Mouse (Mus musculus) heart, adult 2 months (tissue): ENCODE results near the gene Ppp3ca. TPM values are rescaled to one million over a fixed set of nuclear protein-coding genes. Genes with fewer than 3 reads are reported as not detected.

Experiments
- DNase-seq, 2 experiments: peaks; one replicate each; pipeline ENCODE4 v3.0.0; 2021
- H3K27ac ChIP-seq: fragments of 200-600 bp; 2 replicates; pipeline ENCODE4 v1.8.1; 2022
- H3K27me3 ChIP-seq: fragments of 200-500 bp; 2 replicates; pipeline ENCODE4 v1.6.1; 2012; ENCODE audit warnings: mild to moderate bottlenecking, low read length, inconsistent platforms, mixed read lengths; ENCODE audit not compliant: control insufficient read depth, insufficient read depth
- H3K36me3 ChIP-seq: fragments of 200-500 bp; 2 replicates; pipeline ENCODE4 v1.6.1; 2012; ENCODE audit warnings: low read length, inconsistent platforms; ENCODE audit not compliant: control insufficient read depth, insufficient read depth
- H3K4me1 ChIP-seq: fragments of 200-500 bp; 2 replicates; pipeline ENCODE4 v1.6.1; 2011; ENCODE audit warnings: low read length; ENCODE audit not compliant: control insufficient read depth, insufficient read depth
- H3K4me3 ChIP-seq: fragments of 200-600 bp; 2 replicates; pipeline ENCODE4 v1.8.1; 2022
- H3K79me2 ChIP-seq: fragments of 200-500 bp; replicated peaks from 2 replicates; pipeline ENCODE4 v1.6.1; 2012; ENCODE audit warnings: mild to moderate bottlenecking, inconsistent platforms, low read length, moderate library complexity, mixed read lengths; ENCODE audit not compliant: control insufficient read depth, insufficient read depth
- H3K9ac ChIP-seq: fragments of 200-500 bp; 2 replicates; pipeline ENCODE4 v1.6.1; 2012; ENCODE audit warnings: low read depth, mild to moderate bottlenecking, control low read depth, inconsistent platforms, low read length, mixed read lengths
- CTCF ChIP-seq: fragments of 200-600 bp; IDR thresholded peaks from 2 replicates; pipeline ENCODE4 v1.8.1; 2022; ENCODE audit warnings: antibody characterized with exemption, mild to moderate bottlenecking, moderate library complexity
- EP300 ChIP-seq: fragments of 200-500 bp; IDR thresholded peaks from 2 replicates; pipeline ENCODE4 v1.6.1; 2011; ENCODE audit warnings: low read depth, low read length, control low read depth; ENCODE audit not compliant: insufficient read depth
- POLR2A ChIP-seq: fragments of 200-500 bp; IDR thresholded peaks from 2 replicates; pipeline ENCODE4 v1.6.1; 2011; ENCODE audit warnings: mild to moderate bottlenecking, low read depth, low read length, control low read depth; ENCODE audit not compliant: insufficient read depth
- WGBS: fragments of 180-500 bp; shearing (Covaris S2); methylation state at CpG from one replicate; pipeline ENCODE4 v1.1.7; 2018; 5-methylcytosine and 5-hydroxymethylcytosine counted together
- intact Hi-C: fragments of 180-260 bp; cut with DNase I; formaldehyde crosslinking; loops from one replicate; pipeline ENCODE4 v1.15.1; 2025
- polyA plus RNA-seq: library from polyadenylated mRNA; depleted of rRNA; stranded (reverse); fragments of >200 nt; gene quantifications from 2 replicates; pipeline ENCODE4 v1.2.3, GENCODE M21; 2012
- total RNA-seq, 2 experiments: library from RNA; stranded (reverse); gene quantifications; 2 replicates each; pipeline ENCODE4 v1.2.3; 2021

The Ppp3ca gene
- total and polyA plus RNA-seq, 3 experiments = 18.3 to 44.3 (median 41.7) TPM

DNA sequence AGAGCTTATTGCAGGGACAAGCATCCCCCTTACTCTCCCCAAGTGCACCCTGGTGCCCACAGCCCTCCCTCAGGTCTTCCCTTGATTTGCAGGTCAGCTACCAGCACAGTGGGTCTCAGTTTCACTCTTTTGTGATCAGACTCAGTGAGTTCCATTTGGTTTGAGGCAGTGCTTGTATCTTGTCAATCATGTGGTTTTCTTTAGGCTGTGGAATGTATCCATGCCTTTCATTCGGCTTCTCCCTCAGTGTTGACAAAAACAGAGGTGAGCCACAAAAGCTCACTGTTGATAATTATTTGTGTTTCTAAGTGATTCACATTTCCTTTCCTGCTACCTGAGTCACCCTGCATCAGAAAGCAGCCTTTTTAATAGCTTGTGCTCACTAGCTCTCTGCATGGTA lies 66.1 kb downstream of the Ppp3ca start:
- 70% methylated on average over 1 of the region's 1 CpGs for whole genome bisulfite sequencing
- no peaks in the 10 kb centered on the region for H3K36me3 ChIP-seq
- H3K27me3 ChIP-seq = no peaks in the 10 kb centered on the region
- no peak overlapping the region for H3K27ac ChIP-seq
- peaks cover 6% of the 10 kb centered on the region for H3K79me2 ChIP-seq
- intact Hi-C loops = no loop called here
- peaks cover 3% of the 10 kb centered on the region for H3K4me1 ChIP-seq
- H3K9ac ChIP-seq = no peak overlapping the region
- no peak overlapping the region for H3K4me3 ChIP-seq
- DNase-seq = no peak
- no peak for TF ChIP-seq CTCF
- no peak for TF ChIP-seq EP300
- no peak for TF ChIP-seq POLR2A

DNA sequence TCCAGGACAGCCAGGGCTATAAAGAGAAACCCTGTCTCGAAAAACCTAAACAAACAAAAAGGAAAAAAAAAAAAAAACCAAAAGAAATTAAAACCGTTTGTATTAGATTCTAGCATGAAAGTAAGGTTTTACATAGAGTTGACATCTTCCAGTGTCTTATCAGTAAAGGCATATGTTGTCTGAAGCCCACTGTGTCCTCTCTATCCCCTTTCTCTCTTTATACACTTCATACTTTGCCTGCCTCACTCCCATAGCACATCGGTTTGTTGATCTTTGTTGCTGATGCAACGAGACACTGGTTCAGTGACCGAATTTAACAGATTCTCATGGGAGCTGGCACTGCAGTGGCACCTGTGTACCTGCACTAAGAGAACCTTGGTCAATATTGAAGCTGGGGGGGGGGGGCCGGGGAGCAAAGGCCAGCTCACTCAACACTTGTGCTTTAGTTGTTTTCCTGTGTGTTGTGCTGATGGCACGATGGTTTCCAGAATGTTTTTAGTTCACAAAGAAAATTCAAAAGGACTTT lies 66.9 kb downstream of the Ppp3ca start:
- no peaks in the 10 kb centered on the region for H3K36me3 ChIP-seq
- WGBS = 78% methylated on average over 7 of the region's 7 CpGs
- no peaks in the 10 kb centered on the region for H3K27me3 ChIP-seq
- TF ChIP-seq CTCF = no peak
- no peak for TF ChIP-seq POLR2A
- no peak for TF ChIP-seq EP300
- H3K79me2 ChIP-seq = peaks cover 2% of the 10 kb centered on the region; the same call in 1 of the 2 replicates
- no peak overlapping the region for H3K27ac ChIP-seq
- intact Hi-C loops = no loop called here
- DNase-seq = no peak
- H3K9ac ChIP-seq = no peak overlapping the region
- H3K4me3 ChIP-seq = no peak overlapping the region
- peaks cover 1% of the 10 kb centered on the region; the same call in 1 of the 2 replicates for H3K4me1 ChIP-seq

DNA sequence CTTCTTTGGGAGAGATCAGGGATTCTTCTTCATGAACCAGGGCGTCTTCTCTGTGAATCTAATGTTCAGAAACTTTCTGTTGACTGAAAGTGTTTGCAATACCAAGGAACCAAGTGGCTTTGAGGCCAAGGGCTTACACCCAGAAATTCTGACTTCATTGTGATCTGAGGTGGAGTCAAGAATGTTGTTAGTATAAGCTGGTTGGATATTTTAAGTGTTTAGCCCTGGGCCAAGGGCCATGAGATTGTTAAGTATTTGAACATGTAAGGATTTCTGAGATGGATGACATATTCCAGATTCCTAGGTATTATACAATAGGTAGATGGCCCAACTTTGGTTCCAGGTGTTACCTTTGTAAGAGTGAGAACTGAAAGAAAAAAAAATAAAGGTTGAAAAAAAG lies 68.5 kb downstream of the Ppp3ca start:
- DNase-seq = no peak
- Histone ChIP-seq H3K27me3 (no peaks in the 10 kb centered on the region), H3K79me2 (peaks cover 6% of the 10 kb centered on the region; the same call in 1 of the 2 replicates), H3K27ac (no peak overlapping the region), H3K4me3 (no peak overlapping the region), H3K4me1 (peaks cover 3% of the 10 kb centered on the region), H3K36me3 (peaks cover 2% of the 10 kb centered on the region; the same call in 1 of the 2 replicates), H3K9ac (no peak overlapping the region)
- intact Hi-C loops = no loop called here
- no peak for TF ChIP-seq CTCF
- no peak for TF ChIP-seq POLR2A
- no peak for TF ChIP-seq EP300
- 89% methylated on average over 1 of the region's 1 CpGs for WGBS

DNA sequence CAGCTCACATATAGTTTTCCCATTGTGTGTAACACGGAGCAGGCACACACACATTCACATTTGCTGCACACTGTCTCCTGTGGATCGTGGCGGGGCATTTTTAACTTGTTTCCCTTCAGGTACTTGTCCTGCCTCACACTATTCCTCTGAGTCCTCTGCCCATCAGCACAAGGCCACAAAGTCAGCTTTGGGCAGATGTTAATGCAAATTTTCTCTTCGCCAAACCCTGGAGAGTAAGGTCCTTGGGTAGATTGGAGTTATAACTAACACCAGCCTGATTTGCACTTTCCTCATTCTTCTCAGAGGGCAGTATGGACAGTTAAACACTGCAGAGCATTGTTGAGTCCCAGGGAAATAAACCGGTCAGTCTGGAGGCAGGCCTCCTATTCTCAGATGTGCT lies 69.0 kb downstream of the Ppp3ca start:
- Histone ChIP-seq H3K9ac (no peak overlapping the region), H3K27ac (no peak overlapping the region), H3K27me3 (no peaks in the 10 kb centered on the region), H3K4me3 (no peak overlapping the region), H3K36me3 (peaks cover 2% of the 10 kb centered on the region; the same call in 1 of the 2 replicates), H3K4me1 (peaks cover 4% of the 10 kb centered on the region), H3K79me2 (peaks cover 6% of the 10 kb centered on the region; the same call in 1 of the 2 replicates)
- intact Hi-C loops = no loop called here
- 93% methylated on average over 5 of the region's 5 CpGs for WGBS
- no peak for DNase-seq
- no peak for TF ChIP-seq EP300
- no peak for TF ChIP-seq CTCF
- TF ChIP-seq POLR2A = no peak

DNA sequence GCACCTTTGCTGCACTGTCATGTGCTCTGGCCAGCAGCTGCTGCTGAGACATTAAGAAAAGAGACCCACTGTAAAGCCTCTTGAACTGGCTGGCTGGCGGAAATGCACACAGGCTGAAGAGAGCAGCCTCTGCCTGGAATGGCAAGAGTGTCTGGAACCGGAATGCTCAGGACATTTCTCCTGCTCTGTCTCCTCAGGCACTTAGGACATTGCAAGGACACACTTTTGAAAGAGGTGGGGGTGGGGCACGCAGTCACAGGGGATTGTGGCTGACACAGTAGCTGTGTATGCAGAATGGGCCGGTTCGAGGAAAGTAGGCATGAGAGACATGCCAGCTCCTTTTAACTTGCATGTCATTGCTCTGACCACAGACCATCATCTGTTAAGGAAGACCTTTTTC lies 71.7 kb downstream of the Ppp3ca start:
- H3K9ac ChIP-seq = no peak overlapping the region

DNA sequence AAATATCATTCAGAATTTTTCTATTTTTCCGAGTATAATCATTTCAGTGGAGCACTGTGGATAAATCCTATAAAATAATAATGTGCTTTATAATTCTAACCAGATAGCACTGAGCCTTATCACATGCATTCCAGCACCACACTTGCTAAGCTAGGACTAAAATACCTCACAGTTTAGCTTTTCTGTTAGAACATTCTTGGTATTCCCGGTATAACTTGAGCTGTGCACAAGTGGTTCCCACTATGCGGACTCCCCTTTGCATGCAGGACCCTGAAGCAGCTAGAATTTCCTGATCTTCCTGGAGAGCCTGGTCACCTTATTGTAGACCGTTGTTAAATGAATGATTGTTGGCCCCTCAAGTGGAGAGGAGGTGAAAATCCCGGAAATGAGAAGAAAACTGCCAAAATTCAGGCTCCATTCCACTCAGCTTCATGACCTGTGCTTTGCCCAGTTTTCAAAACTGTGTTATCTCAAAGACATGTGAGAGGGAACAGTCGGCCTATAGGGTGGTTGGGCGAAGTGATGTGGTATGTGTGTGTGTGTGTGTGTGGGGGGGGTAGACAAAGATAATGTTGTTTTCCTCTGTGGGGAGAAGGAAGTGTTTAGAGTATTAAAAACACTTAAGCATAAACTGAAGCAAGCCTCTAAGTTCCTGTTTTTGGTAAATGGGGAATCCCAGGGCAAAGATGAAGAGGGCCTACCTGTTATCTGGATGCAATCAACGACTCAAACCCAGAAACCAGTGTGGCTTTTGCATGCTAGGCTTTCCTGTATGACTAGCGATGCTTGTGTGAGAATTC lies 72.5 kb downstream of the Ppp3ca start:
- no peak for TF ChIP-seq CTCF
- no peak for TF ChIP-seq POLR2A
- no peak for TF ChIP-seq EP300
- H3K27ac ChIP-seq = no peak overlapping the region
- no peak for DNase-seq
- 60% methylated on average over 9 of the region's 9 CpGs for WGBS
- H3K4me1 ChIP-seq = peaks cover 12% of the 10 kb centered on the region
- H3K36me3 ChIP-seq = peaks cover 4% of the 10 kb centered on the region; the same call in 1 of the 2 replicates
- H3K79me2 ChIP-seq = peaks cover 14% of the 10 kb centered on the region
- H3K4me3 ChIP-seq = no peak overlapping the region
- H3K9ac ChIP-seq = no peak overlapping the region
- no peaks in the 10 kb centered on the region for H3K27me3 ChIP-seq
- intact Hi-C loops = loop anchor here (2.0 to 5.0 kb wide), 2 partner anchors 16 to 60 kb away; no protein-coding TSS in a partner anchor

More for the DNA sequence above, 71.7 kb downstream of the Ppp3ca start:
- Histone ChIP-seq H3K27ac (no peak overlapping the region), H3K36me3 (peaks cover 4% of the 10 kb centered on the region; the same call in 1 of the 2 replicates), H3K79me2 (peaks cover 14% of the 10 kb centered on the region), H3K27me3 (no peaks in the 10 kb centered on the region), H3K4me1 (peaks cover 12% of the 10 kb centered on the region), H3K4me3 (no peak overlapping the region)
- TF ChIP-seq EP300 (no peak), CTCF (no peak), POLR2A (no peak)
- 57% methylated on average over 5 of the region's 5 CpGs for WGBS
- intact Hi-C loops = loop anchor here (2.0 to 5.0 kb wide), 2 partner anchors 15 to 61 kb away; no protein-coding TSS in a partner anchor
- no peak for DNase-seq
